Mouse (Mus musculus) mature B cell (primary cell): ENCODE measurements at regions not wholly inside any gene's neighbourhood (a gene's known extent, or its start where the extent isn't known, plus 50 kb on each side); places are given as distances from the start of the nearest gene placed in this dataset.

Experiments used
- in situ Hi-C: fragments of 300-500 bp; cut with MboI; formaldehyde crosslinking; loops from 2 replicates; pipeline ENCODE4 v1.14.3; 2019

- in situ Hi-C loops: no loop called here
Observed at GRCm38 (mm10) chr6:22443573-22443972, 87.5 kb upstream of the Fam3c start.

DNA sequence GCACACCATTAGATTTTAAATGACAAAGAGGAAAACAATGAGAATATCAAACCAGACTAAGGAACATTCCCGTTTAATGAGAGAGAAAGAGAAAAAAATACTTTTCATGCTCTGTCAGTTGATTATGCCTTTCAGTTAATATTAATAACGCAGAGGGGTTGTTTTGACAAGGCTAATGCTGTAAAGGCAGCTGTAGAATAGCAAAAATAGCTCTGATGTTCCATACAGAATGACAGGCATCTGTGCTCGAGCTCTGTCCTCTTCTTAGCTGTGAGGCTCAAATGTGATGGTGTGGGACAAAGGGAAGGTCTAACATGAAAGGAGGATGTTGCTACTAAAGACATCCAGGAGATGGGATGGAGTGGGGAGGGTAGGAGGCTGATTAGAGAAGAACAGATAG is 87.1 kb upstream of the Fam3c start:
- in situ Hi-C loops: no loop called here

- in situ Hi-C loops: no loop called here
Observed at GRCm38 (mm10) chr6:22442591-22442990, 86.5 kb upstream of the Fam3c start.

- in situ Hi-C loops: no loop called here
Observed at GRCm38 (mm10) chr6:22439871-22440270, 83.8 kb upstream of the Fam3c start.

DNA sequence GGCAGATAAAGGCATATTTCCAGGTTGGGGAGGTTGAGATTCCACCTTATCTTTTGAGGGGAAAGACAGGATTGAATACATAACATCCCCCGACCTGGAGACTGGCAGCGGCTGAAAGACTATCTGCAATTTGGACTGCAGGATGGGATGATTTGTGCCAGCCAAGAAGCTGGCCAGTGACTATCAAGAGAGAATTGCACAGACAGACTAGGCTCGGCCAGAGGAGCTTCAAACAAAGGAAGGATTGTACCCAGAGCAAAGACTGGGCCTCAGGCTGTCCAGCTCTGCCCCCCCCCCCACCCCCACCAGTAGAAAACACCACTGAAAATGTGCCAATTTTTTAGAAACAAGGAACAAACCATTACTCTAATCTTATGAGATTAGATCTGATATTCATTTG is 73.0 kb upstream of the Fam3c start:
- in situ Hi-C loops: no loop called here

DNA sequence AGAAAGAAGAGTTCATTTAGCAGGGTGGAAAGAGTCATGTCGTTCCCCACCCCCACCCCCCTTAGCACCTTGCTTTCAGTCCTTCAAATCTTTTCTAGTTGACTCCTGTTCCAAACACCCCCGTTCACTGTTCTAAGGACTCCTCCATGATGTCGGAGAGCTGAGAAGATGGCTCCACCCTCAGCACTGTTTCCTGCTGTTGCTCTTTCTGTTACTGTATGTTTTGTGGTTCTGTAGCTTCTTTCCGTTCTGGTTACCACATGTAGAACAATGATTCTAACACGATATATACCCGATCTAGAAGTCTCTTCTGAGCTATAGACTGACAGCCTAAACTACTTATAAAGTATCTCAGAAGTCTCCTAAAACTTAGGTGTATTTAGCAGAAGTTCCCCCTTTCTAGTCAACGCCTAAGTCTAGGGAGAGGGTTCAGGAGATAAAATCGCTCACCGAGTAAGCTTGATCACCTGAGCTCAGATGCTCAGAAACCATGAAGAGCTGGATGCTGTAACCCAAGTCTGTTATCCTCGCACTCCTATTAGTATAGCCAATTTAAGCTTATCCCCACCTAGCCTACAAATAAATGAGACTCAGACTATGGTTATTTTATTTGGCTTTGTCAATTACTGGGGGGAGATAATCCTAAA is 68.2 kb upstream of the Fam3c start:
- in situ Hi-C loops: no loop called here

DNA sequence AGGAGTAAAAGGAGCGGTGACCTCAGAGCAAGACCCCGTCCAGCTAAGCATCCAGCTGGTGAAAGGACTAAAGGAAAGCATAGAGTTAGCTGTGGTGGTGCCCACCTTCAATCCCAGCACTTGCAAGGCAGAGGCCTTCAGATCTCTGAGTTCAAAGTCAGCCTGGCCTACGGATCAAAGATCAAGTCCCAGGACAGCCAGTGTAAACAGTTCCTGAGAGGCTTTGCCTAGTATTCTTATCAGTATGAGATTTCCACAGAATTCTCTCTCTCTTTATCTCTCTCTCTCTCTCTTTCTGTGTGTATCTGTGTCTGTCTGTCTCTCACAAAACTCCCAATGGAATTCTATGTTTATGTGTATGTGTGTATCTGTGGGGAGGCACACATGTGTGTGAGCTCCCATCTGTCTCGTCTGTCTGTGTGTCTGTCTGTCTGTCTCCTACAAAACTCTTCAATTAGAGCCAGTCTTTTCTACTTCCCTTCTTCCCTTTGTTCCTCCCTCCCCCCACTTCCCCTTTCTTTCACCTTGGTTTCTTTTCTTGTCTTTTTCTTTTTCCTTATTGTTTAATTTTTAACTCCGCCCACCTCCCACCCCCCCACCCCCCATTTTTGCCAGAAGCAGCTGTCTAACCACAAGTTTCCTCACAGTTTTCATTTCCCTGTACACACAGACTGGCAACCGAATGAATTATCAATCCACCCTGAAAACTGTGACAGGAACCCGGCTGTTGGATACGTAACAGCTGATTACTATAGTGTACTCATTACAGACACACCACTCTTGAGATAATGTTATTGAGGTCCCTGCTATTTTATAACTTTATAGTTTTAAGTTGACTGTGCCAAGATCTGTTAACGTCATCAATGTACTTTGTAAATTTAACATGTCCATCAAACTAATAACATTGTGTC is 67.3 kb upstream of the Fam3c start:
- in situ Hi-C loops: no loop called here

DNA sequence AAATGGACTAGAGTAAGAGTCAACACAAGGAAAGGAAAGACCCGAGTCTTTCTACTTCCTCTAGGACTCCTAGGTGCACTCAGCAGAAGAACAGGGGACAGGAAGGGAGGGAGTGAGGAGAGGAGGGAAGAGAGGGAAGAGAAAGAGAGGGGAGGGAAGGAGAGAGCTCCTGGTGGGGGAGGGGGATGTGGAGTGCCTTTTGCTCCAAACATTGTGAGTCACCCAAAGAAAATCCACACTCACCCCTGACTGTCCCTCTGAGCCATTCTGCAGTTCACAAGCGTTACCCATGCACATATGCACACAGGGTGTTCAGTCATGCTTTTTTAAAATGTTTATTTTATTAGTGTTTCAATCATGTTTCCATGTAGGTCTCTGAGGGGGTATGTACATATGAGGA is 65.5 kb upstream of the Fam3c start:
- in situ Hi-C loops: no loop called here

DNA sequence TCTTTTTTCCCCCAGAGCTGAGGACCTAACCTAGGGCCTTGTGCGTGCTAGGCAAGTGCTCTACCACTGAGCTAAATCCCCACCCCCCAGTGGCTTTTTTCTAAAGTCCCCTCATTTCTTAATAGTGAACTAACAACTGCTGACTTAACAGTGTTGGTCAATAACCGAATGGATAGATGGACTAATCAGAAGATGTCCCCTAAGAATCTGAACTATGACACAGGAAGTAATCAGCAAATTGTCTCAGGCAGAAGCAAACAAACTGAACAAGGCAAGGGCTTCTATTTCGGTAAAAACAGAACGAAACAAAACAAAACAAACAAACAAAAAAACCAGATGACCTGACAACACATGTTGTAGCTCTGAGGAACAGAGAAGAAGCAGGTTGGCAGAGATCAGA is 62.2 kb upstream of the Fam3c start:
- in situ Hi-C loops: no loop called here

GRCm38 (mm10) chr6:22417189-22417588 is 61.1 kb upstream of the Fam3c start:
- in situ Hi-C loops: no loop called here

DNA sequence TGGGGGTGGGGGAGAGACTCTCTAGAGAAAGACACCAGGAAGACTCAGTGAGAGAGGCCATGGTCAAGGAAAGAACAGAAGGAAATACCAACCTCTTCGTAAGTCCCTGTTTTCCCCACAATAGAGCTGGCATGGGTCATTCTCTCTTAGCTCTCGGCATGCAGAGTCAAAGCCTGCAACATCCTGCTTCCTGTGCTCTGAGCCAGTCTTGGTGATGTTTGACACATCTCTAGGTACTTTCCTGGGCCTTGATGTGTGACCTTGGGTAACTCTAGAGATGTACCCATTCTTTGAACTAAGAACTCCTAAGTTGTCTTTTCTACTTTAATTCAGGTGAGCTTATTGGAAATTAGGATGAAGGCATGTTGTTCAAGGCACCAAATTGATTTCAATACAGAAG is 55.8 kb upstream of the Fam3c start:
- in situ Hi-C loops: no loop called here

- in situ Hi-C loops: no loop called here
Observed at GRCm38 (mm10) chr6:22408808-22409589, 53.0 kb upstream of the Fam3c start.
